Mouse (Mus musculus) A20 (cell line): Measurements from ENCODE around the gene Smad3.

Source experiments
- DNase-seq: peaks from one replicate; pipeline ENCODE4 v3.0.0-alpha.2; 2011; ENCODE audit warnings: low read depth, low spot score

Smad3 gene

DNA sequence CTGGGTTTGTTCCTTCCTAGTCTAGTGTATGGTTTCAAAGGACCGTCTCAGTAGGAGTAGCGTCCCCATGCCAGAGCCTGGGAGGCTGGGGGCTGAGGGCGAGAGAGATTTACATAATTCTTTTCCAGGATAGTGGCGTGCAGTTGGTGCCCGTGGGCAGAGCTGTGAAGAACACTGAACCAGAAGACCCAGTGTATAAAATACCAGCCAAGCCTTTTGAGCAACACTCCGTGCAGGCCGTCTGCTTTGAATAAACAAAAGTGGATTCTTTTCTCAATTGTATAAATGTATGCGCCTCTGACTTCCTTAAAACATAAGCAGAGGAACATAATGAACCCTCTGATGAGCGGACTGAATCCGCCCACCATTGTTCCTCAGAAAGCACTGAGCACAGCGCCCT, 124.9 kb downstream of the Smad3 start:
- no peak for DNase-seq

DNA sequence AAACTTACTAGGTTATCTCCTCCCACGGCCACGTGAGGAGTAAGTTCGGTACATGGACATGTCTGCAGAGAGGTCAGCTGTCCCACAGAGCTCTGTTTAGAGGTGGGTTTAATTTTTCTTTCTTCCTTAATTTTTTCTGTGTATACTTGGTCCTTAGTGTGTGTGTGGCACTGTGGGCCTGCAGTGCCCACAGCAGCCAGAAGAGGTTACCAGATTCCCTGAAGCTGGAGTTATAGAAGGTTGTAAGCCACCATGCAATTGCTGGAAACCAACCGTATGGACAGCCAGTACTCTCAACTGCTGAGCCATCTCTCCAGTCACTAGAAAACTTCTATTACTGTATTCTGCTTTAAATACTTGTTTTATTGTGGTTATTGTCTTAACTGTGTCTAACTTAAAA, 125.7 kb downstream of the Smad3 start:
- no peak for DNase-seq

DNA sequence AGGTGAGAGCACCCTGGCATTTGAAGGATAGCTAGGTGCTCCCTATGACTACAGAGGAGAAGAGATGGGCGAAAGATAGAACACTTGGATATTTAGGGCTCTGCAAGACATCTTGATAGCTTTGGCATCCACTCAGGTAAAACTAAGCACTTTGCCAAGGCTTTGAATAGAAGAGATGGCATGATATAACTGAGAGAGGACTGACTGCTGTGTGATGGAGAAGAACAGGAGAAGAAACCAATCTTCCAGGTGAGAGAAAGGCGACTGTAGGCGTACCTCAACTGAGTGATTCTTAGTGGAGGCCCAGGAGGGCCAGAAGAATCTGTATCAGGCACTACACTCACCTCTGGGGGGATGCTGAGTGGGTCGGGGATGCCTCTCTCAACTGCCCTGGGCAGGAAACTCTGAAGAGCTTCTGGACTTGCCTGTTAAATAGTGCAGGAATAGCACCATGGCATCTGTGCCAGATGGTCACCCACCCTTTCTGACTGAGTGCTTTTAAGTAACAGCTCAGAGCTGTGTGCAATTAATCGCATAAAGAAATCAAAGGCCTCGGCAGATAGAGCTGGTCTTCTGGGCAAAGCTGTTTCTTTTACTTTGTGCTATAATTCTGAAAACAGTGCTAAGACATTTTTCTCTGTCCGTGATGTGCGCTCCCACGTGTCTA, 132.6 kb downstream of the Smad3 start:
- no peak for DNase-seq

DNA sequence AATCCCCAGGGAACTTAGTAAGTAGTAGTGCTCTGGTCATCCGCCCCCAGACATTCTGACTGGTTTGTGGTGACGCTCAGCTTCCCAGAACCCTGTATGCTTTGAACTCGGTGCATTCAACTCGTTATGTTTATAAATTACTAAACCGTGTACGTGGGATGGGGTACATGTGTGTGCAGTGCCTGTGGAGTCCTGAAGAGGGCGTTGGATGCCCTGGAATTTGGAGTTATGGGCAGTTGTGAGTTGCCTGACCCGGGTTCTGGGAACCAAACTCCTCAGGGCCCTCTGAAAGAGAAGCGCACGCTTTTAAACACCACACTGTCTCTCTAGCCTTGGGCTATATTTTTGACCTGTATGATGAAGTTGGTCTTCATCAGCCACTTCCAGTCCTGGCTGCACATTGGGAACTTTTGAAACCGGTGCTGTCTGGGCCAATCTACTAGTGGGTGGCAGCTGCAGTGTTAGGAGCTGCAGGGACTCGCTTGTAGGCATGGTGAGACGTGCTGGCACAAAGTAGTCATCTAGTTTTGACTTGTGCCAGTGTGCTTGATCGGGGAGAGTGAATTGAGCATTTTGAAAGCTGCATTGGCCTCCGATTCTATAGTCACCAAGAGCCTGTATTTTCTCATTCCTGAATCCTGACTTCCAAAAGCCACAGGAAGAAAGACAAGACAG, 133.8 kb downstream of the Smad3 start:
- DNase-seq = no peak

DNA sequence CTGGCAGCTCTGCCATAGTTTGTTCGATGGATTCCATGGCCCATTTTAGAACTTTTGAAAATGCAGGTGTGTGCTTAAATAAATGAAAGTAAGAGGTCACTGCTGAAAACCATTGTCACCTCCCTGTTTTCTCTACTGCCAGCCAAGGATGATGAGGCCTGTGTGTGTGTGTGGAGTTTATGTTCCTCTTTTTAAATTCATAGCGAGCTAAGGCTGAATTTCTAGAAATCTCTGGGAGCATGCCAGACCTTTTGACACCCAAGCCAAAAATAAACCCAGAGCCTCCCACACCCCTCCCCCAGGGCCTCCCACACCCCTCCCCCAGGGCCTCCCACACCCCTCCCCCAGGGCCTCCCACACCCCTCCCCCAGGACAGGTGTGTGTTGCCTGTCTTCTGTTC, 139.8 kb downstream of the Smad3 start:
- DNase-seq = no peak

DNA sequence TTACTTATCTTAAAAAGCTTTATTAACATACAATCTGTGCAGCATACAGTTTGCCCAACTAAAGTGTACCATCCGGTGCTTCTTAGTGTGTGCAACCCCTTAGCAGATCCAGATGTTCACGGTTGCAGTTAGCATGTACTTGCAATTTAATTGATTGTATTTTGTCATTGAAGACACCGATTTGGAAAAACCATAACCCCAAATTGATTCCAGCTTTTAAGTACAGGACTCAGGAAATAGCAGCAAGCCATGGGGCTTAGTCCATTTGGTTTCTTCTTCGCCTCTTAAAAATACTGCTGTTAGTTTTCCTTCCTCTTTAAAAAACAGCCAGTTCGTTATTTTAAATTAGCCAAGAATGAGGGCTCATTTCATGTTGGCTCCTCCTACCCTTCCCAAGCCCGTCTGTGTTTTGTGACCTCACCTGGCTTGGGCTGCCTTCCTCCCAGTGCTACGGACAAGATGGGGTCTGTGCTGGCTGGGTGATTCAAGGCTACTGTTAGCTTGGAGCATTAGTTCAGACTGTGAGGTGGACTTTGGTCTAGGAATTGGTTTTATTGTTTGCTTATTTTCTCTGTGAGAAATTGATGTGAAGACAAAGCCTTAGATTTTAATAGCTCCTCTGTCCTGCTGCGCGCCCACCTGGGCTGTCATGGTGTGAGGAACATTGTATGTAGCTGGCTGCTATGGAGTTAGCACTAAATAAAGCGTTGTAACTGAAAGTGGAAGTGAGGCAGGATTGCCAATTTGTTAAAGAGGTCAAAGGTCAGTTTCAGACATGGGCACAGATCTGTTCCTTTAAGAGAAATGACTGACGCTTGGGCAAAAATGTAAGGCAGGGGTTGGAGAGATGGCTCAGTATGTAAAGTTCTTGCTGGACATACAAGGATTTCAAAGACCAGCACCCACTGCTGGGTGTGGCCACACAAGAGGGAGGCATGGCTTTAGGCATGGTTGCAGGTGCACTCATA, 143.5 kb downstream of the Smad3 start:
- DNase-seq = peak; percentile 79

DNA sequence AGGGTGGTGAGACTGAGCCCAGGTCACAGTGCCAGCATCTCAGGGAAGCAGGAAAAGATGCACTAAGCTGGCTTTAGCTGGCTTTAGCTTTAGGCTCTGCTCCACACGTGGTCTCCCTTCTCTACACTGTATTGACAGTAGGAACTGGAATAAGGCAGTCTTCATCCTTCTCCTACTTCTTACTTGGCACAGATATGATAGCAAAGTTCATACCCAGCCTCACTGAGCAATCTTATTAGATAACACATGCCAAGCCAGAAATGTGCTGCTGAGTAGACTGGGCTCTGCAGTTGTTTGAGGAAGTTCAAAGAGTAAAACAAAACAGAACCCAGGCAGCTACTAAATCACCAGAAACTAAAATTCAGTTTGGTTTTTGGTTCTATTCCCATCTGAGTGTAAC, 144.2 kb downstream of the Smad3 start:
- DNase-seq = peak; percentile 73

DNA sequence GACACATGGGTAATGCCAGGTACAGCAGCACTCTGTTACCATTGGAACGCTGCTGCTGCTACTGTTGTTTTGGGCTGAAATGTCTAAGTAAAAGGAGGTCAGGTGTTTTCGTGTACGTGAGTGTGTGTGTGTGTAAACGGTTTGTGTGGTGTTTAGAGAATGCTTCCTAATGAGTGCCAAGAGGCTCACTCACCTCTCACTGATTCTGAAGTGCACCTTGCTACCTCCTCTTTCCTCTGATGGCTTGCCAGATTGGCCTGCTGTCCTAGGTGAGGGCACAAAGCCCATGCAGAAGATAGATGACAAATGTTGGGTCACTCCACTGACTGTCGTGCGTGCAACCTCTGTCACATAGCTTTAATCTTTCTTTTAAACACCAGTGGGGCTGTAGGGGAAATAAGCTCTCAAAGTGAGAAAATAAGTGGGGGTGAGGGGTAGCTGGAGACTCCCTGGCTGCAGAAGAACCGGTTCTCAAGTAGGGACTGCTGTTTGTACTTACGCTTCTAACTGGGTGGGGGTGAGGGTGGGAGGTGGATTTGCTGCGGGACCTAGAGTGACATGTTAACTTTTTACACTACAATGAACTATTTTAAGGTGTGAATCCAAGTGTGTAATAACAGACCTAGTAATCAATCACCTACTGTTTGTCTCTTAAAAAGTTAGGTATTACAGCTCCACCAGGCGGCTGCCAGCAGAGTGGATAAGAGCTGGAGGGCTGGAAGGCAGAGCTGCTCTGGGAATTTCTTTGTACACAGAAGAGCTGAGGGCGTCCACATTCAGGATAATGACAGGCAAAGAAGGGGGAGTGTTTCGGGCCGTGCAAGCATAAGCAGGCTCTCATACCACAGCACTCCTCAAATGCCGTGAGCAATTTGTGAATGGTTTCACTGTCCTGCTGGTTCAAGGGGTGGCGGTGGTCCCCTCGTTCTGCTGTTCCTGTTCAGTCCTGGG, 145.0 kb downstream of the Smad3 start:
- peak; percentile 9 for DNase-seq

DNA sequence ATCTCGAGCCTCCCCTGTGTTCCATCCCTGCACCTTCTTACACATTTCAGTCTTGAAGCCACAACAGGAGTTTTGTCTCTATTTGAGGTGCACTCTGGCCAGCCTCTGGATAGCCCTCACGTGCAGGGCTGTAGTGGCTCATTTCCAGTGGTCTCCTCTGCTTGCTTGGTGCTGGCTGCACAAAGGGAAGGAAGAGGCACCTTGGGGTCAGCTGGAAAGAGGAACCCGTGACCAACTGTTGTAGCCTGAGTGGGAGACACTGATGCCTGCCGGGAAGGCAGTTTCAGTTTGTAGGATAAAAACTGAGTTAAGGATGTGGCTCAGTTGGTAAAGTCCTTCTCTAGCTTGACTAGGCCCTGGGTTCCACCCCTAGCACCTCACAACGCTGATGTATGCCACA, 145.8 kb downstream of the Smad3 start:
- DNase-seq = no peak

DNA sequence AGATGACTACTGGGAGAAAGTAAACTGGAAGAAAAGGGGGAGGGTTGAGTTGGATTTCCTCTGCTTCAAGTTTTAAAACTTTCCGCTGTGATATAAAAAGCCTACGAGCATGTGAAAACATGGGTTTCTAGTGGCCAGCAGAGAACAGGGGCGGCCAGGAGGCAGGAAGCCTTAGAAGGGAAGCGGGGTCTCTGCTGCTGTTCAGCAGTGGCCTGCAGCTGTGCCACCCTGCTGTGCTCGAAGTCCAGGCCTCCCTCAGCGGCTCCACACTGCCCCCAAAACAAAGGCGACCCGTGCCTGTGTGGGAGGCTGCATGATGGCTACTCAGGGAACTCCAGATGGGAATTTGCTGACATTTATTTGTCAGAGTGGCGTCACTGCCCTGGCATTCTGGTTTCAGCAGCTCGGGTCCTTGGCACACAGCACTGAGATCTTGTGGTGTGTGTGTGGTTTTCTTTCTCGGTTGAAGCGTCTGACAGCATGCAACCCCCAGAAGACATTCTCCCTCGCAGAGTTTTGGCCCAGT, 146.9 kb downstream of the Smad3 start:
- no peak for DNase-seq

DNA sequence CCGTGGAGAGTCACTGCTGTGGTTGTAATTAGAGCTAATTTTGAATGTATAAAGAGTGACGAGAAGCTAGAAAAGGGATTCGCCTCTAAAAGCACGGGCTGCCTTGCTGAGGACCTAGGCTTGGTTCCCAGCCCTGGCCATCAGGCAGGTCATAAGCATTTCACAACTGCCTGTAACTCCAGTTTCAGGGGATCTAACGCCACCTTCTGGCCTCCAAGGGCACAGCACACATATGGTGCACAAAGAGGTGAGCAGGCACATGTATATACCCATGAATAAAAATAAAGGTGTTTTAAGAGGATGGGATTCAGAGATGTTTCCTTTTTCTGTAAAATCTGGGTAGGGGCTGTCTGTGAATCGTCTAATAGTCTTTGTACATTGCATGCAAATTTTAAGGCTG, 147.6 kb downstream of the Smad3 start:
- peak; percentile 14 for DNase-seq

DNA sequence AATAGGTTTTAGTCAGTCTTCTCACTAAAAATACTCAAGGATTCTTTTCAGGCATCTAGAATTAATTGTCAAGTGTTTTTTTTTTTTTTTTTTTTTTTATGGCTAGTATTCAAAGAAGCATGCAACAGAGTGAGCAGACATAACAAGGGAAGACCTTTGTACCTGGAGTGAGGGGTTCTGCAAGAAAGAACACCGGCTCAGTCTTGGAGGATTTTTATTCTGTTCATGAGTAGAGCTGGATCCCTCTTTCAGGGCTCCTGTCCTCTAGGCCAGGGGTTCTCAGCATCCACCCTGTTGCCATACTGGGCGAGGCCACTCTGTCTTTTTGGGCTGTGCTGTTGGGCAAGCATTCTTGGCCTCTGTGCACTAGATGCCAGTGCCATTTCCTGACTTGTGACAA, 148.0 kb downstream of the Smad3 start:
- DNase-seq = no peak

DNA sequence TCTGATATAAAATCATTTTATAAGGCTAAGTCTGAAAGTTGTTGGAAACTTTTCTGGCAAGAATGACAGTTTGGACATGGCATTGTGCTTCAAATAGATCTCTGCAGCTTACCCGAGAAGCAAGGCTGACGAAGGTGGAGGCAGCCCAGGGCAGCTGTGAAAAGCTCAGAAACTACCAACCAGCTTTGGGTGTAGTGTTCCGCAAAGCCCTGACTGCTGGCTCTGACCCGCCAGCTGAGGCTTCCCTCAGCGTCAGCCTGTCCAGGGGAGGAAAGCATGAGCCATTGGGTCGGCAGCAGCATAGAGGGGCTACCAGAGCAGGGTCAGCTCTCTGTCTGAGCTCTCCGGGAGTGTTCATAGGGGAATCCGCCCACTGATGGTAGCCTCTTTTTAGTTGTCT, 148.5 kb downstream of the Smad3 start:
- DNase-seq = no peak

DNA sequence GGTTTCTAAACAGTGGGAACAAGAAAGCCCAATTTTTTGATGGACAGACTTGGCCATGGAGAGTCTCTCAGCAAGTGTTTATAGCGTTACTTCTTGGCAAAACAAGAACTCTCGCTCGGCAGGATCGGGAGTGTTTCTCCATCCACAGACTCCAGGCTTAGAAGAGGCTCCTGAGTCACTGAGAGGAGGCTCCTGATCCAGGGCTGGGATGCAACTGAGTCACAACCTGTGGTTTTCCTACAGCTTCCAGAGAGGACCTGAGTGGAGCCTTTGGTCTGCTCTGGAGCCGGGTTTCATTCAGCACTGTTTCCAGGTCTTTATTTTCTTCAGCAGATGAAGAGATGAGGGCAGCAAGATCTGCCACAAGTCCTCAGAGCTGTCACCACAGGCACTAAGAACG, 149.8 kb downstream of the Smad3 start:
- DNase-seq = no peak

DNA sequence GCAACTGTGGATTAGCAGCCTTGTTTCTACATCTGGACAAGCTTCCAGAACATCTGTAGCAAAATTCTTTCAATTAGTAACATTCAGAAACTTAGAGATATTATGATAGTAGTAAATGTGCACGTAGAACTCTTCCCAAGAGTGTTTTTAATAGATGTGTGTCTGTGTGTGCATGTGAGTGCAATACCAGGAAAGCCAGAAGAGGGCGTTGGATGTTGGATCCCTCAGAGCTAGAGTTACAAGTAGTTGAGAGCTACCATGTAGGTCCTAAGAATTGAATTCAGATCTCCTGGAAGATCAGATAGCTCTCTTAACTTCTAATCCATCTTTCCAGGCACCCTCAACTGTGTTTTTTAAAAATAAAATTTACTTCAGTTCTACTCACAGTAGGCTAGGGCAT, 151.2 kb downstream of the Smad3 start:
- peak; percentile 40 for DNase-seq

DNA sequence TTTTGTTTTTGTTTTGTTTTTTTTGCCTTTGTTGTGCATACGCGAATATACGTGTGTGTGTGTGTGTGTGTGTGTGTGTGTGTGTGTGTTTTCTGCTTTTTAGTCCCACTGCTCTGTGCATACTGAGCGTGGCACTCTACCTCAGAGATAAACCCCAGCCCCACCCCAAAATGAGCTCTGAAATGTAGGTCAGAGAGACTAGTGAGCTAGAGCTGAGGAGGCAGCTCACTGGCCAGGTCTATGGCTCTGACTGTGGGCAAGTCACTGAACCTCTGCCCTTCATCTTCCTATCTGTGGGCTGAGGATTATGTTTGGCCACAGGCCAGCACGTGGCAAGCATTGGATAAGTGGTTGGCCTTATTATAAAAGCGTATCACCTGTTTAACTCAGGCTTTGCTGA, 153.9 kb downstream of the Smad3 start:
- DNase-seq = peak; percentile 27

DNA sequence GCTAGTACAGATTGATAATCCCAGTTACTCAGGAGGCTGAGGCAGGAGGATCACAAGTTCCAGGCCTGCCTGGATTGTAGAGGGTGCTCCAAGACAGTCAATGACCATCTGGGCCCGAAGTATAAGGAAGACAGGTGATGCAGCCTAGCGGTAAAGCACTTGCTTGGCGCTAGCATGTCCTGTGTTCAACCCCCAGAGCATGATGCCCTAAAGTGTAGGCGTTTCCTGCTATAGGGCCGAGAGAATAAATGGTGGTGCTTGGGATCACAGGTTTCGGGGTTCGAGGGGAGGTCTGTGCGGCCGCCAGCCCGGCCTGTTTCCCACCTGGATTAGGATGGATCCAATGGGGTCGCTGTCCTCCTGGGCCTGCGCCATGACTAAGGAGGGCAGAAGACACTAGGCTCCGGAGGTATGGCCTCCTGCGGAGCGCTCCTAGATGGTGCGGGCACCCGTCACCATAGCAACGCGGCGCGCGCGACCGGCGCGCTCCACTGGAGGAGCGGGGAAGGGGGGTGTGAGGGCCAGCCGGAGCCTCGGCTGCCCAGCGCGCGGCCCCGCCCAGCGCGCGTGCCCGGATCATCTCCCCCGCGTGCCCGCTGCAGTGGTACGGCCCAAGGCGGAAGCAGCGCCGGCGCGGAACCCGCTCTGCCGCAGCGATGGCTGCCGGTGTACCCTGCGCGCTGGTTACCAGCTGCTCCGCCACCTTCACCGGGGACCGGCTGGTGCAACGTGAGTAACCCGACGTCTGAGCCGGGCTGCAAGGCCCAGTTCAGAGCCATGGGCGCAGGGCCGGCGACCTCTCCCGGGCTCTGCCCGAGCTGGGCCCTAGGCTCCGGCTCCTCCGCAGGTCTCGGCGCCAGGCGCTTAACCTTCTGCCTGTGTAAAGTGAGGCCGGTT, 155.5 kb downstream of the Smad3 start, which contains the start of the genes Iqch and Aagab:
Iqch (minus strand) TSS at position 451 of the 897 bp plus-strand sequence.
Aagab (plus strand) TSS at position 618 of the 897 bp plus-strand sequence.
- peak; percentile 98 for DNase-seq
